Comparison of ENCODE assay signal across 18 mouse cellular contexts in genomic region chr1:106572506-106572905, GRCm38 (mm10).
"Had no signal": no experiment of that assay in that cellular context is flagged by ENCODE, and none has a peak within 500 bp of the region (broad histone marks: within the 10 kb centered on the region; RNA-seq: fewer than 3 reads in every experiment).

No protein-coding gene starts in this region.

- DNase-seq: lung, embryonic 14.5 days; lung, postnatal 10 days; lung, postnatal 4 days; midbrain, embryonic 14.5 days; retina, postnatal 1 day; right cerebral cortex, adult 18-20 months; right cerebral cortex, postnatal 25 days; right cerebral cortex, postnatal 4 days; spleen, adult 18-20 months; thymus, adult 18-20 months; thymus, postnatal 14 days; thymus, postnatal 36 days had no signal

- H3K27ac ChIP-seq: midbrain, embryonic 10.5 days; midbrain, embryonic 12.5 days; neural tube, embryonic 13.5 days; neural tube, embryonic 15.5 days had no signal

- H3K27me3 ChIP-seq: midbrain, embryonic 12.5 days; neural tube, embryonic 13.5 days; neural tube, embryonic 15.5 days had no signal

- ATAC-seq: midbrain, embryonic 16.5 days had no signal

- H3K9me3 ChIP-seq: midbrain, embryonic 10.5 days; midbrain, embryonic 12.5 days; neural tube, embryonic 13.5 days; neural tube, embryonic 15.5 days had no signal

- H3K9ac ChIP-seq: lung, embryonic 14.5 days; midbrain, embryonic 12.5 days; neural tube, embryonic 13.5 days; neural tube, embryonic 15.5 days had no signal

- H3K36me3 ChIP-seq: midbrain, embryonic 10.5 days; midbrain, embryonic 12.5 days; neural tube, embryonic 13.5 days; neural tube, embryonic 15.5 days had no signal

- H3K4me2 ChIP-seq: lung, embryonic 14.5 days; midbrain, embryonic 12.5 days; neural tube, embryonic 13.5 days; neural tube, embryonic 15.5 days had no signal

- H3K4me1 ChIP-seq: midbrain, embryonic 10.5 days; midbrain, embryonic 12.5 days; neural tube, embryonic 15.5 days had no signal

- H3K4me3 ChIP-seq: midbrain, embryonic 10.5 days; midbrain, embryonic 12.5 days; myocyte; neural tube, embryonic 13.5 days; neural tube, embryonic 15.5 days had no signal
